Comparison of ENCODE assay signal across 24 mouse cellular contexts in the genomic region with DNA sequence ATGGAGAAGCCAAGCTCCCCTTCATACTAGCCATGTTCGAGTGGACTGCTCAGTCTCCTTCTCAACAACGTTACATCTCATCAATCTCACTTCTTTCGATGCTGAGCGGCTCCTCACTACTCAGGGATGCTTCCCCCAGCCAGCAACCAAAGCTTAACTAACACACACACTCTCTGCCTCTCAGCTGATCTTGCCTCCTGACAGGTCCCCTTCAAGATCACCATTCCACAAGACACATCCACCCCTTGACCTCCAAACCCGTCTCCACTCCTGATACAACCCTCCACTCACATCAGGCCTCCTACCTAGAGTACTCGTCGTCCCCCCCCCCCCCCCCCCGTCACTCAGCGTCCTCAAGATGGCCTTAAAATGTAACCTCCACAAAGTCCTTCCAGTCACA. TPM values are rescaled to one million over a fixed set of nuclear protein-coding genes. Genes with fewer than 3 reads are reported as not detected.
DNase-seq lines count a peak whose midpoint lies in the region; ATAC-seq and TF ChIP-seq lines count a peak whose summit lies in the region.
"Had no signal": no experiment of that assay in that cellular context is flagged by ENCODE, and none has a peak within 500 bp of the region (broad histone marks: within the 10 kb centered on the region; RNA-seq: fewer than 3 reads in every experiment).

No protein-coding gene starts in this region.

- no peak for TF ChIP-seq EP300 in heart, adult 2 months (IDR thresholded peaks at IDR 0.05; ENCODE audit: insufficient read depth, low read depth, low read length)

- WGBS in forebrain, embryonic 12.5 days: 66% methylated on average over 8 of the region's 9 CpGs
- WGBS in forebrain, postnatal 0 days: 64% methylated on average over 9 of the region's 9 CpGs
- 77% methylated on average over 9 of the region's 9 CpGs for WGBS in heart, adult 2 months
- 66% methylated on average over 9 of the region's 9 CpGs for WGBS in kidney, embryonic 15.5 days
- WGBS in kidney, embryonic 16.5 days: 51% methylated on average over 9 of the region's 9 CpGs

- no peaks in the 10 kb centered on the region for H3K27me3 ChIP-seq in forebrain, embryonic 12.5 days
- H3K27me3 ChIP-seq in forebrain, postnatal 0 days (ENCODE audit: insufficient read depth, low read length): no peaks in the 10 kb centered on the region
- H3K27me3 ChIP-seq in heart, adult 2 months (ENCODE audit: control insufficient read depth, insufficient read depth, low read length): no peaks in the 10 kb centered on the region
- H3K27me3 ChIP-seq in kidney, embryonic 15.5 days: no peaks in the 10 kb centered on the region
- no peaks in the 10 kb centered on the region for H3K27me3 ChIP-seq in kidney, embryonic 16.5 days (ENCODE audit: insufficient read depth, low read length)
- H3K27me3 ChIP-seq: CH12.LX; embryonic facial prominence, embryonic 12.5 days; Patski had no signal

- TF ChIP-seq CTCF in forebrain, postnatal 0 days (IDR thresholded peaks at IDR 0.05; ENCODE audit: low read depth): no peak
- TF ChIP-seq CTCF in heart, adult 2 months (IDR thresholded peaks at IDR 0.05): no peak

- no peak overlapping the region for H3K4me3 ChIP-seq in forebrain, embryonic 12.5 days (replicated peaks)
- H3K4me3 ChIP-seq in forebrain, postnatal 0 days (ENCODE audit: low read depth, low read length): no peak overlapping the region
- H3K4me3 ChIP-seq in heart, adult 2 months: no peak overlapping the region
- H3K4me3 ChIP-seq in kidney, embryonic 15.5 days (replicated peaks): no peak overlapping the region
- no peak overlapping the region for H3K4me3 ChIP-seq in kidney, embryonic 16.5 days (ENCODE audit: low read length)
- H3K4me3 ChIP-seq: embryonic facial prominence, embryonic 10.5 days; embryonic facial prominence, embryonic 12.5 days had no signal

- H3K9me3 ChIP-seq in forebrain, embryonic 12.5 days: no peaks in the 10 kb centered on the region
- no peaks in the 10 kb centered on the region for H3K9me3 ChIP-seq in forebrain, postnatal 0 days (ENCODE audit: low read length)
- H3K9me3 ChIP-seq in kidney, embryonic 15.5 days (replicated peaks): no peaks in the 10 kb centered on the region
- H3K9me3 ChIP-seq in kidney, embryonic 16.5 days (ENCODE audit: low read length): no peaks in the 10 kb centered on the region
- H3K9me3 ChIP-seq: embryonic facial prominence, embryonic 10.5 days; embryonic facial prominence, embryonic 12.5 days; G1E had no signal

- intact Hi-C loops in heart, adult 2 months (cut with DNase I): no loop called here

- no peak for DNase-seq in forebrain, postnatal 0 days
- DNase-seq in heart, adult 11 months: peak; percentile 59
- no peak for DNase-seq in heart, adult 2 months
- DNase-seq: adrenal gland, adult 8-10 months; adrenal gland, postnatal 14 days; adrenal gland, postnatal 36 days; B cell, adult 2 months; cerebellum, adult 11-12 months; cerebellum, adult 2 months; cerebellum, adult 9-10 months; cerebellum, postnatal 10 days; cerebellum, postnatal 25 days had no signal

- H3K27ac ChIP-seq in forebrain, embryonic 12.5 days: 0 out of 2 replicates have a peak overlapping the region, but pooled peaks have one; percentile 20
- H3K27ac ChIP-seq in forebrain, postnatal 0 days (ENCODE audit: low read depth, low read length): no peak overlapping the region
- no peak overlapping the region for H3K27ac ChIP-seq in heart, adult 2 months
- H3K27ac ChIP-seq in kidney, embryonic 15.5 days: peak overlapping the region; percentile 41; the same call in 1 of the 2 replicates
- H3K27ac ChIP-seq in kidney, embryonic 16.5 days (ENCODE audit: low read length): no peak overlapping the region
- H3K27ac ChIP-seq: embryonic facial prominence, embryonic 10.5 days; embryonic facial prominence, embryonic 12.5 days had no signal

- H3K9ac ChIP-seq in forebrain, embryonic 12.5 days: no peak overlapping the region
- no peak overlapping the region for H3K9ac ChIP-seq in forebrain, postnatal 0 days
- no peak overlapping the region for H3K9ac ChIP-seq in heart, adult 2 months (ENCODE audit: low read depth, low read length)
- H3K9ac ChIP-seq in kidney, embryonic 15.5 days: no peak overlapping the region
- no peak overlapping the region for H3K9ac ChIP-seq in kidney, embryonic 16.5 days (replicated peaks; ENCODE audit: low read length)
- H3K9ac ChIP-seq: embryonic facial prominence, embryonic 12.5 days had no signal

- no peak for TF ChIP-seq POLR2A in heart, adult 2 months (IDR thresholded peaks at IDR 0.05; ENCODE audit: insufficient read depth, low read depth, low read length)

- peaks cover 22% of the 10 kb centered on the region for H3K36me3 ChIP-seq in forebrain, embryonic 12.5 days (replicated peaks)
- no peaks in the 10 kb centered on the region for H3K36me3 ChIP-seq in forebrain, postnatal 0 days (ENCODE audit: insufficient read depth)
- no peaks in the 10 kb centered on the region for H3K36me3 ChIP-seq in heart, adult 2 months (ENCODE audit: control insufficient read depth, insufficient read depth, low read length)
- peaks cover 9% of the 10 kb centered on the region; the same call in 1 of the 2 replicates for H3K36me3 ChIP-seq in kidney, embryonic 15.5 days
- no peaks in the 10 kb centered on the region for H3K36me3 ChIP-seq in kidney, embryonic 16.5 days (ENCODE audit: insufficient read depth, low read length)

- ATAC-seq in forebrain, embryonic 12.5 days (ENCODE audit: low FRiP score): no peak
- ATAC-seq in forebrain, postnatal 0 days: no peak
- ATAC-seq in kidney, embryonic 15.5 days (replicated peaks; ENCODE audit: low FRiP score): peak; percentile 30
- ATAC-seq in kidney, embryonic 16.5 days (ENCODE audit: low FRiP score, low TSS enrichment): no peak
- ATAC-seq: activated CD4-positive, CD25-positive, alpha-beta regulatory T cell, adult 4 months; CD4-positive, CD25-positive, alpha-beta regulatory T cell, adult 4 months; forebrain, embryonic 14.5 days; forebrain, embryonic 16.5 days; Patski had no signal

- peaks cover 38% of the 10 kb centered on the region for H3K4me1 ChIP-seq in forebrain, embryonic 12.5 days
- H3K4me1 ChIP-seq in forebrain, postnatal 0 days (ENCODE audit: insufficient read depth): 0 out of 2 replicates have a peak, but pooled peaks cover under 1% of the 10 kb centered on the region
- no peaks in the 10 kb centered on the region for H3K4me1 ChIP-seq in heart, adult 2 months (ENCODE audit: control insufficient read depth, insufficient read depth, low read length)
- peaks cover 50% of the 10 kb centered on the region for H3K4me1 ChIP-seq in kidney, embryonic 15.5 days
- peaks cover 45% of the 10 kb centered on the region for H3K4me1 ChIP-seq in kidney, embryonic 16.5 days (ENCODE audit: insufficient read depth, low read length)

- no peaks in the 10 kb centered on the region; the same call in 1 of the 2 replicates for H3K79me2 ChIP-seq in heart, adult 2 months (replicated peaks; ENCODE audit: control insufficient read depth, insufficient read depth, low read length)

- no peak overlapping the region for H3K4me2 ChIP-seq in forebrain, embryonic 12.5 days
- no peak overlapping the region for H3K4me2 ChIP-seq in forebrain, postnatal 0 days (ENCODE audit: low read depth)
- H3K4me2 ChIP-seq in kidney, embryonic 15.5 days: no peak overlapping the region
- no peak overlapping the region for H3K4me2 ChIP-seq in kidney, embryonic 16.5 days (replicated peaks; ENCODE audit: low read depth, low read length)
- H3K4me2 ChIP-seq: embryonic facial prominence, embryonic 12.5 days had no signal

RNA-seq across cellular contexts. Expression of a gene that starts 18.3 kb away (rescaled TPM):
- 21.6 and 23.2 TPM in 2 replicates for polyA plus RNA-seq in forebrain, embryonic 12.5 days (2016; fragmentation: Nextera tagmentation; extraction: Ambion mirVana)
- total RNA-seq in forebrain, postnatal 0 days (2014; rRNA removed): 3.2 and 4.1 TPM in 2 replicates
- polyA plus RNA-seq in forebrain, postnatal 0 days (2015; fragmentation: Nextera tagmentation; extraction: Ambion mirVana): 2.0 and 3.1 TPM in 2 replicates
- 1 to 10 TPM; 2.8 to 3.4 TPM for total RNA-seq in heart, adult 2 months (2021)
- 1.3 and 1.6 TPM in 2 replicates for polyA plus RNA-seq in heart, adult 2 months (2012; rRNA removed)
- 13.6 and 14.7 TPM in 2 replicates for polyA plus RNA-seq in kidney, embryonic 15.5 days (2015; fragmentation: Nextera tagmentation; extraction: Ambion mirVana)
- polyA plus RNA-seq in kidney, embryonic 16.5 days (2015; fragmentation: Nextera tagmentation; extraction: Ambion mirVana): 13.9 and 14.3 TPM in 2 replicates

Comparison
In these comparisons a context has a peak if more than half of its experiments do, and no peak if none do; other contexts are left out.
1. H3K27ac ChIP-seq: peak in forebrain, embryonic 12.5 days (single experiment) and kidney, embryonic 15.5 days (single experiment); none in forebrain, postnatal 0 days (single experiment), heart, adult 2 months (single experiment) and kidney, embryonic 16.5 days (single experiment).